Mouse (Mus musculus) ES-E14 (cell line): ENCODE measurements around the gene Kcnj1.
A peak's percentile ranks its signal among the peaks of the same experiment; 100 is the strongest.

Source experiments
- CHD2 ChIP-seq: IDR thresholded peaks from 2 replicates; pipeline ENCODE4 v1.6.1; 2014; ENCODE audit warnings: mild to moderate bottlenecking, low read depth, low read length, inconsistent platforms
- HCFC1 ChIP-seq: IDR thresholded peaks from 2 replicates; pipeline ENCODE4 v1.6.1; 2012; ENCODE audit warnings: low read length, inconsistent platforms, borderline replicate concordance; ENCODE audit not compliant: insufficient read depth
- MAFK ChIP-seq: IDR thresholded peaks from 2 replicates; pipeline ENCODE4 v1.6.1; 2014; ENCODE audit warnings: mild to moderate bottlenecking, low read depth, low read length, inconsistent platforms; ENCODE audit not compliant: insufficient read depth
- ZC3H11A ChIP-seq: IDR thresholded peaks from 2 replicates; pipeline ENCODE4 v1.6.1; 2012; ENCODE audit warnings: low read depth, mild to moderate bottlenecking, inconsistent platforms, low read length, borderline replicate concordance

- no peak for TF ChIP-seq MAFK
- TF ChIP-seq CHD2, result no peak
- TF ChIP-seq ZC3H11A, result peak; percentile 80; the same call in 1 of the 2 replicates
- TF ChIP-seq HCFC1, result no peak
These were observed 33.1 kb downstream of the Kcnj1 start for GRCm38 (mm10) chr9:32405191-32405925.
